Mouse (Mus musculus) common myeloid progenitor, adult 5-6 weeks (primary cell): ENCODE measurements around the gene Zbtb11. TPM values are rescaled to one million over a fixed set of nuclear protein-coding genes. Genes with fewer than 3 reads are reported as not detected.
A peak's percentile ranks its signal among the peaks of the same experiment; 100 is the strongest.

Experiments
- ATAC-seq: replicated peaks from 2 replicates; pipeline ENCODE4 v1.8.0; 2016; ENCODE audit warnings: low read depth, mild to moderate bottlenecking, moderate TSS enrichment, inconsistent platforms; ENCODE audit not compliant: poor library complexity, severe bottlenecking
- total RNA-seq: library from RNA; stranded (forward); fragments of 200-1000, 187-1606 nt; gene quantifications from 2 replicates; pipeline ENCODE4 v1.2.3, GENCODE M21; 2017

Zbtb11 gene
- total RNA-seq, 1 experiment from 2014 or later, result 49.9 TPM

DNA sequence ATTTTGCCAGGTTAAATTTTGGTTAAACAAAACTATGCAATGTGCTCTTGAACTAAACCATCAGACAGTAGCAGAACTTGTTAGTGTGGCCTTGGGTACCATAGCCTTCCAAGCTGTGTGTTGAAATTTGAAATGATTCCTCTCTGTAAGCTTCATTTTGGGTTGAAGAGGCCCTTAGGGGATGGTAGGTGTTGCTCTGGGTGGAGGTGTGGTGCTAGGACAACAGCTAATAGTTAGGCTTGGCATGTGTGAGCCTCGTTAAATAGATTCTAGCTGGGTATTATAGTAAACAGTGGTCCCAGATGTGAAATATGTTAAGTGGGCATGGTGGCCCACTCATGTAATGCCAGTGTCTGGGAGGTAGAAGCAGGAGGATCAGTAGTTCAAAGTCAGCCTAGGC, 6.5 kb upstream of the Zbtb11 start:
- no peak for ATAC-seq

DNA sequence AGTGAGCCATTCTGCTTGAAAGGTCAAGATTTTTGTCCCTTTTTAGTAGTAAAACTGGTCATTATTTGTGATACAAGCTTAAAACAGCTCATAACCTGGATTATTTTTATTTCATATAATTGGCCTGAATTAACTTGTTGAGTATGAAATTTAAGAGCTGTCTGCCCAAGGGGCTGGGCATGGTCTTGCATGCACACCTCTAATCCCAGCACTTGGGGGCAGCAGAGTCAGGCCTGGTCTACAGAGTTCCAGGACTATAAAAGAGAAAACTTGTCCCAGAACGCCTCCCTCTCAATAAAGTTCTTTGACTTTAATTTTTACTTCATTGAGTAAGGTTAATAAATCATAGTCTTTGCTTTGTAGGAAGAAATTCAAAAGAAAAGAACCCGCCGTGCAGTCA, 4.5 kb upstream of the Zbtb11 start:
- peak; percentile 30 for ATAC-seq

DNA sequence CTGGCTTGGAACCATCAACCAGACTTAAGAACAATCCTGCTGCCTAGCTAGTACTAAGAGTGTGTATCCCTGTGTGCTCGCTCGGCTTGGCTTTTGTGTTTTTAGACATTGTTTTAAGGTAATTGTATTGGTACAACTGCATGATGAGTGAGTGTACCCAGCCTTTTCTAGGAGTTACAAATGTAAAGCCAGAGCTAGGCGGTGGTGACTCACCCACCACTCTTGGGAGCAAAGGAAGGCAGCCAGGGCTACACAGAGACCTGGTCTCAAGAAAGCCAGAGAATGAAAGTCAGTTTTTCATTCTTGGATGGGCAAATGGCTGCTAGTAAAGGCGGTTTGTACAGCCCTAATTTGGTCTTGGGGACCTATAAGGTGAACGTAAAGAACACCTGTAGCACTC, 3.3 kb upstream of the Zbtb11 start:
- ATAC-seq, result no peak

DNA sequence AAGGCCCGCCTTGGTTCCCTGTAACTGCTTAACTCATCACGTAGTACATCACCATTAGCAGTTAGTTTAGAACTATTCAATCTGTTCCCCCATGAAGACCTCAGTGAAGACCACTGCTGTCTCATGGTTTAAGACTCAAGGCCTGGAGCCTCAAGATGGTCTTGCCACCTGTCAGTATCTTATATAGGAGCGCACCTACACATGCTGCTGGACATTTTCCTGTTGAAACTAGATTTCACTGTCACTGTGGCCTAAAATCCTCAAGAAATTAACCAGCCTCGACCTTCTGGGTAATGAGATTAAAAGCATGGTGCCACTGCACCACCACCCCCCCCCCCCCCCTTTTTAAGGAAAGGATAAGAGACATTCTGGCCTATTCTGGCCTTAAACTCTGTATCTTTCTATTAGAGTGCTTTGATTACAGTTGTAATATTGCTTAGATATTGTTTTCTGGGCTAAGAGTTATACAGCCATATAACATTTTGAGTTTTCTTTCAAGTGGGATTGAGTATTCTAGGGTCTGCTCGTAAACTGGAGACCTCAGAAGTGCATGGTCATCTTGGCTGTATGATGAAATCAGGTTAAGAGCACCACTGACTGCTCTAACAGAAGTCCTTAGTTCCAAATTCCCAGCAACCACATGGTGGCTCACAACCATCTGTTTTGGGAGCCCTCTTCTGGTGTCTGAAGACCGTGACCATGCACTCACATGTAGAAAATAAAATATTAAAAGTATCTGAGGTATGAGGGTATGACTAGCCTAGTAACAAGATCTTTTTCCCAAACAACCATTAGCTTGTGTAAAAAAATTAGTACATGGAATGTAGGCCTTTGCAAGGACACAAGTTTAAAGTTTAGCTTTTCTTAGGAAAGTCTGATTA, 1.7 kb upstream of the Zbtb11 start:
- no peak for ATAC-seq

DNA sequence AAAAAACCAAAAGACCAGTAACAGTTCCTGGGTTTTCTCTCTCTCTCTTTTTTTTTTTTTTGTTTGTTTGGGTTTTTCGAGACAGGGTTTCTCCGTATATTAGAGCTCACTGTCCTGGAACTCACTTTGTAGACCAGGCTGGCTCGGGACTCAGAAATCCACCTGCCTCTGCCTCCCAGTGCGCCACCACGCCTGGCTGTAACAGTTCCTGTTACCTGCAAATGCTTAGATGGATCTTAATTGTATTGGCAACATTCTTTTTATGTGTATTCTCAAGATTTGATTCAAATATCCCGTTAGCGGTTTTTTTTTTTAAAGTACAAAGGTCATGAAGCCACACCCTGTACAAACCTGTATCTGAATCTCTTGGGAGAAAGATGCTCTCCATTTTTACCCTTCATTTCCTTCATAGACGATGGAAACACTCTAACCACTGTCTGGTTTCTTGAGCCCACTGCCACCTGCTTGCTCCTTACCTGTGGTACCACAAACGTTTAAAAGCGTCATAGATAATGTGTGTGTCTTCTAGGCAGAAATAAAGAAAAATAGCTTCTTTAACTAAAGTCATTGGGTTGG, 969 bp upstream of the Zbtb11 start:
- no peak for ATAC-seq

DNA sequence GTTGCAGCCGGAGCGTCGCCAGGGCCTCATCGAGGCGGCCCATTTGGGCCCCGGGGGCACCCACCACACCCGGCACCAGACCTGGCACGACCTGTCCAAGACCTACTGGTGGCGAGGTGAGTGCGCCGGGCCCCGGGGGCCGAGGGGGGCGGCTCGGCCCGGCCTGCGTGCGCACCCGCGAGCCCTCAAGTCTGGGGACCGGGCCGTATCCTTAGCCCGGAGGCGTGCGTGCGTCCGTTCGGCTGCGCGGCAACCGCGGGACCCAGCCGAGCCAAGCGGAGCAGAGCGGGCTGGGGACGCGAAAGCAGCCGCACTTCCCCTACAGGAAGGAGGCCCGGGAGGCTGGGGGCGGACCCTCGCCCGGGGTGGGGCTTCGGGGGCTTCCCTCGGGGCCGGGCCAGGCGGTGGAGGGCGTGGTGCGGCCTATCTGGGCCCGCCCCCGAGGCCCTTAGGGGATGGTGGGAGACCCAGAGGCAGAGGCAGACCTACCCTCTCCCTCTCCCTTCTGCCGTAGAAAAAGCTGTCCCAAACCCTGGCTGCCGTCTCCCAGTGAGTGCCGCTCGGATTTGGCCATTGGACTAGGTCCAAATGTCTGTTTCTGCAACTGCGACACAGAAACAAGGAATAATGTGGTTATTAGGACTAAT, 696 bp downstream of the Zbtb11 start:
- ATAC-seq, result peak; percentile 65

DNA sequence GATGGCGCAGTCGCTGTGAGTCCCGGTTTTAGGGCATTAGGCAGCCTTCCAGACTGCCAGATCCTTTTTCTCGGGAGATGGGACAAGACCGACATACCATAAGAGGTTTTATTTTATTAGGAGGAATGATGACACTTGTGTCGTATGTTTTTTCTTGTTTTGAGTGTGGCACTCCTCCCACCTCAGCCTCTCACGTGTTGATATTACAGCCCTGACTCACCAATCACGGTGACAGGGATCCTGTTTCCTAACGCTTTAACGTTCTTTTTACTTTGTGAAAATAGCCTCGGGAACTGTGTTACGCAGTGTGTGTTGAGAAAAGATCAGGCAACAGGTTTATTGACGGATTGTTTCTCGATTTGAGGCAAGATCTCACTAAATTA, 1.2 kb downstream of the Zbtb11 start:
- peak; percentile 45 for ATAC-seq

DNA sequence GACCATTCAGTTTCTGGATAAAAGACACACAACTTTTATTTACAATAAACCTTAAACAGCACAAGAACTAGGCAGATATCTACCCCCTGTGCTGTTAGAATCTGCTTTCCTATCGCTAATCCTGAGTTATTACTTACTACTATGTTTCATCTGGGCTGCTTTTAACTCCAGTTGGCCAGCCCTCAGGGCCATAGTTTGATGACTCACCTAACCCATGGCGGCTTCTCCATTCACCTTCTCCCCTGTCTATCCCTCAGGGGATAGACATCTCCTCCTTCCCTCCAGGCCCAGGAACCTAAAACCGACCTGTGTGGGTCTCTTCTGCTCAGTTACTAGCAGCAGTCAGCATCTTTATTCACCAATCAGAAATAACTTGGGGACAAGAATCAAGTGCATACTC, 12.3 kb downstream of the Zbtb11 start:
- ATAC-seq, result no peak

GRCm38 (mm10) chr16:55990311-55990710, 16.6 kb downstream of the Zbtb11 start:
- peak; percentile 81 for ATAC-seq

DNA sequence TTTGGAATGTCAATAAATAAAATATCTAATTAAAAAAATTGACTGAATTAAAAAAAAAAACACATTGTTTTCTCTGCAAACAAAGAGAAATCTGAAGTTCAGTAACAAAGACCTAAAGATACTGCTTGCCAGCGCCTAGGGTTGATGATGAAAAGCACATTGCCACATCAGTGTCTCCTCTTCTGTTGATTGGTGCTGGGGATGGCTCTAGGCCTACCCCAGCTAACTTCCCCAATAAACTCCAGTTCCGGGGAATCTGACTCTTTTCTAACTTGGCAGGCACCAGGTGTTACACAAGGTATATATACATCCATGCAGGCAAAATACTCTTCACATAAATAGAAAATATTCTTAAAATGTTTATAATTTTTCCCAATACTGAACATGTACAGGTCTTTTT, 20.6 kb downstream of the Zbtb11 start:
- ATAC-seq, result no peak

DNA sequence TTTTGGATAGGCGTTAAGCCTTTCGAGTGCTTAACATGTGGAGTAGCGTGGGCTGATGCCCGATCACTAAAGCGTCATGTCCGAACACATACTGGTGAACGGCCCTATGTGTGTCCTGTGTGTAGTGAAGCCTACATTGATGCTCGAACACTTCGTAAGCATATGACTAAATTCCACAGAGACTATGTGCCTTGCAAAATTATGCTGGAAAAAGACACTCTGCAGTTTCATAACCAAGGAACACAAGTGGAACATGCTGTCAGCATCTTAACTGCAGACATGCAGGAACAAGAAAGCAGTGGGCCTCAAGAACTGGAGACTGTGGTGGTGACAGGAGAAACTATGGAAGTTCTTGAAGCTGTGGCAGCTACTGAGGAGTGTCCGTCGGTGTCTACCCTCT, 33.1 kb downstream of the Zbtb11 start:
- ATAC-seq, result no peak

DNA sequence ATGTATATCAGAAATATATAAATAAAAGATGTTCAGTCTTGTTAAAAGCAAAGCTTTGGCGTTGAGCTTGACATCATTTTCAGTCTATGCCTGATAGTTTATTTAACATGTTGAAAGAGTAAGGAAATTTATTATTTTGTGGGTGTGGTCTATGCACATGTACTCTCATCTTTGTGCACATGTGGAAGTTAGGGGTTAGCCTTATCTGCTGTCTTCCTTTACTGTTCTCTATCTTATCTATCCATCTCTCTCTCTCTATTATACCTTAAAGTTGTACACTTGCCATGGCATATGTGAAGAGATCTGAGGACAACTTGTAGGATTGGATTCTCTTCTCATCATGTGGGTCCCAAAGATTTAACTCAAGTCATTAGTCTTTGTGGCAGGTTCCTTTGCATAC, 35.2 kb downstream of the Zbtb11 start:
- ATAC-seq, result no peak

- ATAC-seq, result no peak
Observed at GRCm38 (mm10) chr16:56012789-56013743, 39.4 kb downstream of the Zbtb11 start.

DNA sequence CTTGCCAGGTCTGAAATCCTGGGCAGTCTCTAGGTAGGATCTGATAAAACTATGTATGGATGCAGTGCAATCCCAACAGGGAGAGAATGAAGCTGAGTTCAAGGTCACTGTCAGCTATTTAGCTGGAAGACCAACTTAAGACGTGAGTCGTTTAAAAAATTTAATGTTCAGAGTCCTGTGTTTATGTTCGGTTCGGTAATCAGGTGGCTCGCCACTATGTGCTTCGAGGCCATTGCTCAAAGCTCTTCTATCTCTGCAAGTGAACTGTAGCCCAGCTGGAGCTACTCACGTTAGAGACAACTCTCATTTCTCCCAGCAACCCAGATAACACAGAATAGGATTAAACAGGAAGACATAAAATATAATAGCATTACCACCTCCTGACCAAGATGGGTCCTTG, 40.4 kb downstream of the Zbtb11 start:
- ATAC-seq, result no peak

DNA sequence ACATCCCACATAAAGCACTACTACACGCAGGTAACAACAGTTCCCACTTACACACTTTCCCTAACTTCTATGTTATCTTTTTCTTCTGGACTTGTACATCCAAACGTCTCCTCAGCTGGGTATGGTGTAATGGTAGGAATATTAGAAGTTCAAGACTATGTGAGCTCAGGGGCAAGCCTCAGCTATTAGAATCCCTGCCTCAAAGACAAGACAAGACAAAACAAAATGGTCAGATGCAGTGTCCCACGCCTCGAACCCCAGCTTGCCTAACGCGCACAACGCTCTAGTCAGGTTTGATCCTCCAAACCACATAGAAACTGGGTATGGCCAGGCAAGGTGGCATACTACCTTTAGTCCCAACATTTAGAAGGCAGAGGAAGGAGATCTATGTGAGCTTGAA, 46.0 kb downstream of the Zbtb11 start:
- ATAC-seq, result no peak

GRCm38 (mm10) chr16:56027854-56028629, 54.4 kb downstream of the Zbtb11 start:
- no peak for ATAC-seq

DNA sequence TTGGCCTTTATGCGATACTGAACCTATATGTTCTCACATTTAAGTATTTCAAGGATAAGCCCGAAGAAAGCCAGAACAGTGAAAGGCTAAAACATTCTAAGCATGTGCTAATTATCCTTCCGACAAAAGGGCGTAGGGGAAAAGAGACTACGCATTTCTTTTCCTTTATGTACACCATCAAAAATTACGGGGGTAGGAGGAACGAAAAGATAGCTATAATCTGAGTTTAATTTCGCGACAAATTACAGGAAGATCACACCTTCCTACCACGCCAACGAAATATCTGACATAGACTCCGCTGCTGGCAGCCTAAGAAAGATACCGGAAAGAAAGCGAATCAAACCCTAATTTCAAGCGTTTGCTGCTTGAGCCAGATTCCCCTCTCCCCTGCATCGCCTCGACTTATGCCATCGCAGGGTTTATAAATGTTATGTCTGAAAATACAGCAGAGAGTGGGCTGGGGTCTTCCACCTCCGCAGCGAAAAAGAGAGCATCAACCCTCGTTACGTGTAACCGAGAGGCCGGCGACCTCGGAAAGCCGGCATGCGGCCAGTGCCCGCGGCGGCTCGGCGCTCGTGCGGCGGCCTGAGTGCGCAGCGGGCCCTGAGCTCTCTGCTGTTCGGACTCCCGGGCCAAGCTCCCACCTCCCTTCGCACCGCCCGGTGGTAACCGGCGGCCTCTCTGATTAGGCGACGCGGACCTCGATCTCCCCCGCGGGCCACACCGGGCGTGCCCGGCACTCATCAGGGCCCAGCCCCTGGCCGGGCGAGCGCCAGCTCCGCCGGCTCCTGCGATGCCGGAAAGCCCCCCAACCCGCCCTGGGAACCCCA, 55.3 kb downstream of the Zbtb11 start:
- peak; percentile 37 for ATAC-seq

DNA sequence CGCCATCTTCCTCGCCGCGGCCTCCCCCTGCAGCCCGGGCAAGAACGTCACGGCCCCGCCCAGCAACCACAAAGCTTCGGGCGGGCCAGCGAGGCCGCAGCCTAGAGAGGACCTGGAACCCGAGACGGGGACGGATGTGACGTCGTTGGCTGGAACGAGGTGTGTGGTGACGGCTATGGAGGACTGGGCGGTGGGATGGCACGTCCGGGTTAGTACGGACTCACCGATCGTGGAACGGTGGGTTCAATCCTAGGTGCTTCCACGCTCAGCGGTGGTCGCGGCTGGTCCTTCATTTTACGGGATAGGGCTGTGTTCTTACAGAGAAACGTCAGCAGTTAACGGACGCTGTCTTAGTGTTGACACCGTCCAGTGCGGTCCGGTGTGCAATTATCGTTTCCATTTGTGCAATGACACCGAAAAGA, 56.0 kb downstream of the Zbtb11 start, which contains the start of gene Pcnp:
TSS of gene Pcnp (minus strand) at position 79 of the 422 bp plus-strand sequence.
- ATAC-seq, result peak; percentile 97
